Mouse (Mus musculus) kidney, postnatal 14 days (tissue): ENCODE data around the gene Phf1.

ENCODE experiments used
- DNase-seq: peaks from one replicate; pipeline ENCODE4 v3.0.0; 2022; ENCODE audit warnings: mixed read lengths

The Phf1 gene

DNA sequence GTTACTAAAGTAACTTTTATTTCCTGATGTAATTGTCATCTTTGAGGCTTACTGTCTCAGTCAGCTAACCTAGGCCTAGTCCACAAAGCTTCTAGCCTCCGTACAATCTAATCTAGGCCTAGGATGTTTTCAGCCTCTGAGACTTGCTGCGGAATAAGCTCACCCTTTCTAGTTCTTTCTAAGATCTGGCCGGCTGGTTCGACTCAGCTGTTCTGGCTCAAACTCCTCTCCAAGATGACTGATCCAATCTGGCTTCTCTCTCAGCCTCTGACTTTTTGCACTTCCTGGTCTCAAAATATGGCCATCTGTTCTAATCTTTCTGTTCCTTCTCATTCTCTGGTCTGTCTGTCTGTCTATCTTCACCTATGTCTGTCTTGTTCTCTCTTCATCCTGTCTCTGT lies 50.5 kb downstream of the Phf1 start:
- DNase-seq: no peak

DNA sequence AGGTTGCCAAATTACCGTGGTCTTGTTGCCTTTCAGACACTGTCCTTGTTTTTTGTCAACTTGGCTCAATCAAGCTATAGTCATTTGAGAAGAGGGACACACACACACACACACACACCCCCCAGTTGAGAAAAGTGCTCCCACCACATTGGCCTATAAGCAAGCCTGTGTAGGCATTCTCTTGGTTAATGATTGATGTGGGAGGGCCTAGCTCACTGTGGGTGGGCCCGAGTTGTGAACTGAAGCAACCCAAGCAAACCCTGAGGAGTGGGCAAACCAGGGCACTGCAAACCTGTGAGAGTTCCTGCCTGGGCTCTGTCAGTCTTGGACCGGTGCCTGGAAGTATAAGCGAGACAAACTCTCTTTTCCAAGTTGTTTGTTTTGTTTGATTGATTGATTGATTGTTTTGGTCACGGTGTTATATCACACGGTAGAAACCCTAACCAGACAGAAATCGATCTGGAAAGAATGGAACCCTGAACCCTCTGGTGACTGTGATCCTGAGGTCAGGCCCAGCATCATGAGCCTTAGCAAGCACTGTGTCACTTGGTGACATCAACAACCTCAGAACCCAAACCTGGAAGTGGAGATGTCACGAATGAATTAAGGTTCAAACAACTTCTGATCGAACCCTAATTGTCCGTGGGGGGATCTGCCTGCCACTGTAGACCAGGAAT lies 52.8 kb downstream of the Phf1 start:
- no peak for DNase-seq
